Mouse (Mus musculus) forebrain, embryonic 15.5 days (tissue): ENCODE measurements at regions not wholly inside any gene's neighbourhood (a gene's known extent, or its start where the extent isn't known, plus 50 kb on each side); places are given as distances from the start of the nearest gene placed in this dataset.

Experiments
- ATAC-seq: fragments of 200-750 bp; cut with Nextera tagmentation; replicated peaks from 2 replicates; pipeline ENCODE4 v1.8.0; 2017; ENCODE audit warnings: mild to moderate bottlenecking, moderate TSS enrichment, moderate library complexity
- H3K27ac ChIP-seq: fragments of 300-500 bp; sonication (generic); replicated peaks from 2 replicates; pipeline ENCODE4 v1.5.1; 2015; ENCODE audit warnings: mild to moderate bottlenecking, inconsistent platforms
- H3K27me3 ChIP-seq: fragments of 300-500 bp; sonication (generic); 2 replicates; pipeline ENCODE4 v1.6.1; 2015; ENCODE audit warnings: inconsistent platforms
- H3K36me3 ChIP-seq: fragments of 300-500 bp; sonication (generic); 2 replicates; pipeline ENCODE4 v1.6.1; 2015; ENCODE audit warnings: mild to moderate bottlenecking, inconsistent platforms
- H3K4me1 ChIP-seq: fragments of 300-500 bp; sonication (generic); 2 replicates; pipeline ENCODE4 v1.6.1; 2015; ENCODE audit warnings: inconsistent platforms
- H3K4me2 ChIP-seq: fragments of 300-500 bp; sonication (generic); replicated peaks from 2 replicates; pipeline ENCODE4 v1.6.1; 2015; ENCODE audit warnings: mild to moderate bottlenecking, inconsistent platforms
- H3K4me3 ChIP-seq: fragments of 300-500 bp; sonication (generic); 2 replicates; pipeline ENCODE4 v1.5.1; 2015; ENCODE audit warnings: mild to moderate bottlenecking, inconsistent platforms
- H3K9ac ChIP-seq: fragments of 300-500 bp; sonication (generic); replicated peaks from 2 replicates; pipeline ENCODE4 v1.6.1; 2015; ENCODE audit warnings: mild to moderate bottlenecking, inconsistent platforms
- H3K9me3 ChIP-seq: fragments of 300-500 bp; sonication (generic); 2 replicates; pipeline ENCODE4 v1.6.1; 2016; ENCODE audit warnings: inconsistent platforms
- WGBS: fragments of 180-500 bp; shearing (Covaris S2); methylation state at CpG from one replicate; pipeline ENCODE4 v1.1.7; 2015; ENCODE audit warnings: mixed read lengths; 5-methylcytosine and 5-hydroxymethylcytosine counted together

DNA sequence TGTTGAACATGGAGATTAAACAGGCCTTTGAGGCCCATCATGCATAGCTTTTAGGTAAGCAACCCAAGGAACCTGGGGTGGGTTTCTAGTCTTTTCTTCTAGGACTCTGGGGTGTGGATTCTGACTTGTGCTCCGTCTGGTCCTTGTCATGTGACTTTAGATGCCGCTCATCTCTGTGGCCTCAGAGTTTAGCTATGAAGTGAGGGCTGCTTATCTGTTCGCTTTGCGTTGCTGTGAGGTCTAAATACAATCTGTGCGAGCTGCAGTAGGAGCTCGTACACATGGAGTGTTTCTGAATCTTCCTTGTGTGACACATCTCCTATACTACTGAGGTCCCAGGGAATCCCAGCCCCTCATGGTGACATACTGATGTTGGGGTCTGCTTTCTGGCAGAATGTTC lies 67.8 kb upstream of the Zfp831 start:
- H3K4me2 ChIP-seq = no peak overlapping the region
- no peaks in the 10 kb centered on the region for H3K27me3 ChIP-seq
- ATAC-seq = no peak
- no peak overlapping the region for H3K27ac ChIP-seq
- no peaks in the 10 kb centered on the region for H3K9me3 ChIP-seq
- no peak overlapping the region for H3K9ac ChIP-seq
- WGBS = 94% methylated on average over 6 of the region's 6 CpGs
- H3K36me3 ChIP-seq = no peaks in the 10 kb centered on the region
- no peaks in the 10 kb centered on the region for H3K4me1 ChIP-seq
- no peak overlapping the region for H3K4me3 ChIP-seq

DNA sequence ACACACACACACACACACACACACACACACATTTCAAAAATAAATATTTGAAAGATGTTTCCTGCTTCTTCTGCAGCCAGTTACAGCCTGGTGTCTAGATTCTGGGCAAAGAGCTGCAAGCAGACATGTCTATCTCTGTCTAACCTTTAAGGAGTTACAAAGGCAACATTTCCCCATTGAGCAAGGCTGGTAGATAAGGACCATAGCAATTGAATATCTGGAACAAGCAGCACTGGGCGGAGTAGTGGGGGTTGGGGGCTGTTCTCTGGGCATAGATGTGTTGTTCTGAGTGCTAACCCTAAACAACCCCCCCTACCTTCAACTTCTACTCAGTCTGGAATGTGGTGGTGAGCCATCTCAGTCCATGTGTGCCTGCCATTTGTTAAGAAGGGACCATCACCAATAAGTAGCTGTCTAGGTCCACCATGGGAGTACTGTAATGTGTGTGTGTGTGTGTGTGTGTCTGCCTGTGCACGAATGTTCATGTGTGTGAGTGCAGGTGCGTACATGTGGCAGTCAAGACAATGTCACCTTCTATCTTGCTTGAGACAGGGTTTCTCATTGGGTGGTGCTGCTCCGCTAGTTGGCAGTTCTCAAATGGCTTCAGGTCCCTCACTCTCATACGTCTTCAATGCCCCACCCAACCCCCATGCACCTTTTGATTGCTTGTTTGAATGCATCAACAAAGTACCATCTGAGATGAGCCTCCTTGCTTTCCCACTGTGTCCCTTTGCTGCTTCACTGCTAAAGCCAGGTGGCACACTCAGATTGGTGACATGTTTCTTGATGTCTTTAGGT lies 62.2 kb upstream of the Zfp831 start:
- H3K27me3 ChIP-seq = no peaks in the 10 kb centered on the region
- no peaks in the 10 kb centered on the region for H3K36me3 ChIP-seq
- H3K9ac ChIP-seq = no peak overlapping the region
- H3K4me2 ChIP-seq = no peak overlapping the region
- H3K9me3 ChIP-seq = no peaks in the 10 kb centered on the region
- ATAC-seq = no peak
- no peaks in the 10 kb centered on the region for H3K4me1 ChIP-seq
- 92% methylated on average over 5 of the region's 5 CpGs for WGBS
- no peak overlapping the region for H3K27ac ChIP-seq
- no peak overlapping the region for H3K4me3 ChIP-seq

DNA sequence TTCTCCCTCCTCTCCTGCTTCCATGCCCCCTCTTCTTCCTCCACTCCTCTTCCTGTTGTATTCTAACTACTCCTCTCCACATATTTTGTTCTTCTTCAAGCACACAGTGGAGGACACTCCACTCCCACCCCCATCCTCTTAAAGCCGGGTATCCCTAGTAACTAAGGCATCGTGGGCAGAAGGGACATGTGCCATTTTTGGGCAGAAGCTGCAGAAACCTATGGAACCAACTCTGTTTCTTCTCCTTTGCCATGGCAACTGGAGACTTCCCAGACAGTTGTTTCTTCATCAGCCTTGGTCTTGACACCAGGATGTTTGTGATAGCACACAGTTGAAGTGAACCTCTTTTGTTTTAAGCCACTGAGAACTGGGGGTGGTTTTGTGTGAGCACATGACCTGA lies 59.1 kb upstream of the Zfp831 start:
- WGBS = 92% methylated on average over 2 of the region's 2 CpGs
- Histone ChIP-seq H3K9me3 (no peaks in the 10 kb centered on the region), H3K4me3 (no peak overlapping the region), H3K4me2 (no peak overlapping the region), H3K4me1 (no peaks in the 10 kb centered on the region), H3K9ac (no peak overlapping the region), H3K27ac (no peak overlapping the region), H3K36me3 (no peaks in the 10 kb centered on the region), H3K27me3 (no peaks in the 10 kb centered on the region)
- no peak for ATAC-seq
